9 mouse cellular contexts compared by ENCODE assay signal in genomic region chr12:112809641-112810040, GRCm38 (mm10). TPM values are rescaled to one million over a fixed set of nuclear protein-coding genes. Genes with fewer than 3 reads are reported as not detected.
DNase-seq lines count a peak whose midpoint lies in the region; ATAC-seq lines count a peak whose summit lies in the region.
"Had no signal": no experiment of that assay in that cellular context is flagged by ENCODE, and none has a peak within 500 bp of the region (broad histone marks: within the 10 kb centered on the region; RNA-seq: fewer than 3 reads in every experiment).

No protein-coding gene starts in this region.

- no peak overlapping the region for H3K27ac ChIP-seq in forebrain, embryonic 15.5 days (replicated peaks)
- no peak overlapping the region for H3K27ac ChIP-seq in limb, embryonic 11.5 days (replicated peaks; ENCODE audit: low read depth, low read length)
- H3K27ac ChIP-seq in stomach, embryonic 14.5 days (ENCODE audit: low read length): no peak overlapping the region

- 21% methylated on average over 8 of the region's 8 CpGs for WGBS in forebrain, embryonic 15.5 days
- 21% methylated on average over 8 of the region's 8 CpGs for WGBS in limb, embryonic 11.5 days
- WGBS in stomach, embryonic 14.5 days: 15% methylated on average over 8 of the region's 8 CpGs

- no peaks in the 10 kb centered on the region for H3K9me3 ChIP-seq in megakaryocyte, embryonic 14.5 days
- no peaks in the 10 kb centered on the region for H3K9me3 ChIP-seq in forebrain, embryonic 15.5 days
- H3K9me3 ChIP-seq in limb, embryonic 11.5 days (ENCODE audit: control insufficient read depth, low read length): no peaks in the 10 kb centered on the region
- H3K9me3 ChIP-seq in stomach, embryonic 14.5 days (ENCODE audit: control insufficient read depth, low read depth, low read length): no peaks in the 10 kb centered on the region

- peak overlapping the region; percentile 56 for H3K9ac ChIP-seq in forebrain, embryonic 15.5 days (replicated peaks)
- H3K9ac ChIP-seq in limb, embryonic 11.5 days (ENCODE audit: low read length): peak overlapping the region; percentile 36
- H3K9ac ChIP-seq in stomach, embryonic 14.5 days (replicated peaks; ENCODE audit: low read depth, low read length): no peak overlapping the region

- H3K36me3 ChIP-seq in megakaryocyte, embryonic 14.5 days (replicated peaks; ENCODE audit: low read length): peaks cover 42% of the 10 kb centered on the region
- H3K36me3 ChIP-seq in forebrain, embryonic 15.5 days: peaks cover 2% of the 10 kb centered on the region; the same call in 1 of the 2 replicates
- no peaks in the 10 kb centered on the region for H3K36me3 ChIP-seq in limb, embryonic 11.5 days (ENCODE audit: control insufficient read depth, insufficient read depth, low read length)
- H3K36me3 ChIP-seq in stomach, embryonic 14.5 days (ENCODE audit: control insufficient read depth, insufficient read depth, low read length): no peaks in the 10 kb centered on the region; the same call in 1 of the 2 replicates

- peaks cover 14% of the 10 kb centered on the region for H3K27me3 ChIP-seq in megakaryocyte, embryonic 14.5 days (replicated peaks)
- H3K27me3 ChIP-seq in forebrain, embryonic 15.5 days: no peaks in the 10 kb centered on the region
- H3K27me3 ChIP-seq in limb, embryonic 11.5 days (ENCODE audit: control insufficient read depth, insufficient read depth, low read length): no peaks in the 10 kb centered on the region
- H3K27me3 ChIP-seq in stomach, embryonic 14.5 days (ENCODE audit: control insufficient read depth, insufficient read depth, low read length): no peaks in the 10 kb centered on the region

- peak overlapping the region; percentile 85 for H3K4me2 ChIP-seq in forebrain, embryonic 15.5 days (replicated peaks)
- H3K4me2 ChIP-seq in limb, embryonic 11.5 days (ENCODE audit: low read depth, severe bottlenecking): peak overlapping the region; percentile 97
- peak overlapping the region; percentile 91 for H3K4me2 ChIP-seq in stomach, embryonic 14.5 days (replicated peaks; ENCODE audit: low read depth, low read length)

- peaks cover 67% of the 10 kb centered on the region for H3K4me1 ChIP-seq in megakaryocyte, embryonic 14.5 days
- H3K4me1 ChIP-seq in forebrain, embryonic 15.5 days: peaks cover 13% of the 10 kb centered on the region
- peaks cover 9% of the 10 kb centered on the region; the same call in 1 of the 2 replicates for H3K4me1 ChIP-seq in limb, embryonic 11.5 days (ENCODE audit: control insufficient read depth, insufficient read depth, low read length)
- H3K4me1 ChIP-seq in stomach, embryonic 14.5 days (ENCODE audit: control insufficient read depth, insufficient read depth, low read length): peaks cover 9% of the 10 kb centered on the region; the same call in 1 of the 2 replicates

- no peak for DNase-seq in limb, embryonic 11.5 days (ENCODE audit: low spot score)
- DNase-seq in urinary bladder, postnatal 36 days (ENCODE audit: low spot score in 2 of 2): no peak
- no peak for DNase-seq in embryo, embryonic 11 days

- H3K4me3 ChIP-seq in megakaryocyte, embryonic 14.5 days (replicated peaks): peak overlapping the region; percentile 97
- H3K4me3 ChIP-seq in forebrain, embryonic 15.5 days: peak overlapping the region; percentile 52
- H3K4me3 ChIP-seq in limb, embryonic 11.5 days (ENCODE audit: low read depth, low read length): peak overlapping the region; percentile 67
- H3K4me3 ChIP-seq in stomach, embryonic 14.5 days (ENCODE audit: low read depth, low read length): peak overlapping the region; percentile 54

- ATAC-seq in megakaryocyte, adult 5-6 weeks (ENCODE audit: poor library complexity, severe bottlenecking): no peak
- ATAC-seq in forebrain, embryonic 15.5 days (replicated peaks): no peak
- no peak for ATAC-seq in limb, embryonic 11.5 days (ENCODE audit: insufficient number of reproducible peaks, low FRiP score, low TSS enrichment, low read depth)
- ATAC-seq in stomach, embryonic 14.5 days (ENCODE audit: insufficient number of reproducible peaks, insufficient read depth, low FRiP score, low read depth): no peak
- ATAC-seq in activated CD4-positive, CD25-positive, alpha-beta regulatory T cell, adult 4 months: no peak

RNA-seq across cellular contexts. Expression of gene Clba1, which starts 0.9 kb away (rescaled TPM):
- polyA plus RNA-seq in megakaryocyte, embryonic 14.5 days (2012; ENCODE audit: insufficient read depth, low replicate concordance): 8.2 and 25.4 TPM in 2 replicates
- total RNA-seq in megakaryocyte, adult 5-6 weeks (2015): 0.16 and 0.32 TPM in 2 replicates
- total RNA-seq in megakaryocyte, adult 5-6 weeks (2017): 0.40 and 0.69 TPM in 2 replicates
- polyA plus RNA-seq in forebrain, embryonic 15.5 days (2015; fragmentation: Nextera tagmentation; extraction: Ambion mirVana): 16.9 and 18.5 TPM in 2 replicates
- 7.0 and 7.6 TPM in 2 replicates for polyA plus RNA-seq in limb, embryonic 11.5 days (2014; fragmentation: Nextera tagmentation; extraction: Ambion mirVana)
- 6.1 and 8.2 TPM in 2 replicates for polyA plus RNA-seq in stomach, embryonic 14.5 days (2014; fragmentation: Nextera tagmentation; extraction: Ambion mirVana)
- under 1 TPM in 1 of 2 experiments, not detected in 1; 0.24 TPM for polyA plus RNA-seq in activated CD4-positive, CD25-positive, alpha-beta regulatory T cell, adult 4 months (2017; shearing (Covaris generic))

RNA-seq across cellular contexts. Expression of gene Ahnak2, which starts 7.2 kb away (rescaled TPM):
- polyA plus RNA-seq in megakaryocyte, embryonic 14.5 days (2012; ENCODE audit: insufficient read depth, low replicate concordance): 3.3 TPM in 1 of 2 replicates, not detected in the other
- total RNA-seq in megakaryocyte, adult 5-6 weeks (2015): not detected in 2 replicates
- total RNA-seq in megakaryocyte, adult 5-6 weeks (2017): 0.04 and 0.15 TPM in 2 replicates
- 0.92 and 1.1 TPM in 2 replicates for polyA plus RNA-seq in forebrain, embryonic 15.5 days (2015; fragmentation: Nextera tagmentation; extraction: Ambion mirVana)
- polyA plus RNA-seq in limb, embryonic 11.5 days (2014; fragmentation: Nextera tagmentation; extraction: Ambion mirVana): 0.17 and 0.40 TPM in 2 replicates
- 4.6 and 5.0 TPM in 2 replicates for polyA plus RNA-seq in stomach, embryonic 14.5 days (2014; fragmentation: Nextera tagmentation; extraction: Ambion mirVana)
- polyA plus RNA-seq in activated CD4-positive, CD25-positive, alpha-beta regulatory T cell, adult 4 months (2017; shearing (Covaris generic)): not detected
- total RNA-seq: neutrophil, adult 5-6 weeks had no signal

RNA-seq across cellular contexts. Expression of gene Cdca4, which starts 19.6 kb away (rescaled TPM):
- 3.2 and 11.7 TPM in 2 replicates for polyA plus RNA-seq in megakaryocyte, embryonic 14.5 days (2012; ENCODE audit: insufficient read depth, low replicate concordance)
- 62.0 and 67.7 TPM in 2 replicates for total RNA-seq in megakaryocyte, adult 5-6 weeks (2015)
- total RNA-seq in megakaryocyte, adult 5-6 weeks (2017): 48.9 and 57.9 TPM in 2 replicates
- 81.3 and 82.0 TPM in 2 replicates for polyA plus RNA-seq in forebrain, embryonic 15.5 days (2015; fragmentation: Nextera tagmentation; extraction: Ambion mirVana)
- 180 and 189 TPM in 2 replicates for polyA plus RNA-seq in limb, embryonic 11.5 days (2014; fragmentation: Nextera tagmentation; extraction: Ambion mirVana)
- 123 and 130 TPM in 2 replicates for polyA plus RNA-seq in stomach, embryonic 14.5 days (2014; fragmentation: Nextera tagmentation; extraction: Ambion mirVana)
- polyA plus RNA-seq in activated CD4-positive, CD25-positive, alpha-beta regulatory T cell, adult 4 months (2017; shearing (Covaris generic)): 10 to 100 TPM; 63.6 to 87.5 TPM

RNA-seq across cellular contexts. Expression of gene Pld4, which starts 49.2 kb away (rescaled TPM):
- polyA plus RNA-seq in megakaryocyte, embryonic 14.5 days (2012; ENCODE audit: insufficient read depth, low replicate concordance): 11.4 and 36.3 TPM in 2 replicates
- total RNA-seq in megakaryocyte, adult 5-6 weeks (2015): 532 and 545 TPM in 2 replicates
- 316 and 364 TPM in 2 replicates for total RNA-seq in megakaryocyte, adult 5-6 weeks (2017)
- 5.3 and 6.2 TPM in 2 replicates for polyA plus RNA-seq in forebrain, embryonic 15.5 days (2015; fragmentation: Nextera tagmentation; extraction: Ambion mirVana)
- 2.8 TPM in 2 replicates for polyA plus RNA-seq in limb, embryonic 11.5 days (2014; fragmentation: Nextera tagmentation; extraction: Ambion mirVana)
- 12.9 and 13.3 TPM in 2 replicates for polyA plus RNA-seq in stomach, embryonic 14.5 days (2014; fragmentation: Nextera tagmentation; extraction: Ambion mirVana)
- 1 to 10 TPM in 1 of 2 experiments, under 1 TPM in 1; 0.50 to 4.7 TPM for polyA plus RNA-seq in activated CD4-positive, CD25-positive, alpha-beta regulatory T cell, adult 4 months (2017; shearing (Covaris generic))

RNA-seq across cellular contexts. Expression of gene Gpr132, which starts 58.4 kb away (rescaled TPM):
- polyA plus RNA-seq in megakaryocyte, embryonic 14.5 days (2012; ENCODE audit: insufficient read depth, low replicate concordance): 1.2 TPM in 1 of 2 replicates, not detected in the other
- total RNA-seq in megakaryocyte, adult 5-6 weeks (2015): 20.0 and 25.8 TPM in 2 replicates
- total RNA-seq in megakaryocyte, adult 5-6 weeks (2017): 7.6 and 10.7 TPM in 2 replicates
- polyA plus RNA-seq in forebrain, embryonic 15.5 days (2015; fragmentation: Nextera tagmentation; extraction: Ambion mirVana): not detected in 2 replicates
- not detected in 2 replicates for polyA plus RNA-seq in limb, embryonic 11.5 days (2014; fragmentation: Nextera tagmentation; extraction: Ambion mirVana)
- polyA plus RNA-seq in stomach, embryonic 14.5 days (2014; fragmentation: Nextera tagmentation; extraction: Ambion mirVana): 0.26 and 0.52 TPM in 2 replicates
- polyA plus RNA-seq in activated CD4-positive, CD25-positive, alpha-beta regulatory T cell, adult 4 months (2017; shearing (Covaris generic)): 10 to 100 TPM; 65.9 to 77.3 TPM
